Comparison of ENCODE assay signal across 12 mouse cellular contexts in genomic region chr11:116285770-116286191, GRCm38 (mm10). TPM values are rescaled to one million over a fixed set of nuclear protein-coding genes. Genes with fewer than 3 reads are reported as not detected.
DNase-seq lines count a peak whose midpoint lies in the region; ATAC-seq and TF ChIP-seq lines count a peak whose summit lies in the region.
"Had no signal": no experiment of that assay in that cellular context is flagged by ENCODE, and none has a peak within 500 bp of the region (broad histone marks: within the 10 kb centered on the region; RNA-seq: fewer than 3 reads in every experiment).

No protein-coding gene starts in this region.

- no peak overlapping the region for H3K4me2 ChIP-seq in hindbrain, embryonic 16.5 days (ENCODE audit: low read length)
- H3K4me2 ChIP-seq in hindbrain, embryonic 13.5 days = no peak overlapping the region

- TF ChIP-seq CTCF in cortical plate, adult 2 months (IDR thresholded peaks at IDR 0.05; ENCODE audit: extremely low read depth, insufficient read depth, low read length) = no peak

- no peak for DNase-seq in hindbrain, embryonic 10.5 days (ENCODE audit: low spot score)
- DNase-seq in lung, postnatal 25 days (ENCODE audit: low spot score) = peak; percentile 16
- DNase-seq in spleen, postnatal 10 days (ENCODE audit: low spot score in 2 of 2) = no peak
- no peak for DNase-seq in frontal cortex, postnatal 10 days (ENCODE audit: low spot score in 2 of 2)
- DNase-seq in adrenal gland, postnatal 36 days = no peak
- DNase-seq: thymus, postnatal 14 days had no signal

- H3K9ac ChIP-seq in hindbrain, embryonic 16.5 days (ENCODE audit: low read depth, low read length) = no peak overlapping the region
- 0 out of 2 replicates have a peak overlapping the region, but pooled peaks have one; percentile 29 for H3K9ac ChIP-seq in hindbrain, embryonic 13.5 days

- peaks cover 35% of the 10 kb centered on the region for H3K36me3 ChIP-seq in hindbrain, embryonic 10.5 days
- peaks cover 22% of the 10 kb centered on the region; the same call in 1 of the 2 replicates for H3K36me3 ChIP-seq in hindbrain, embryonic 16.5 days (ENCODE audit: control insufficient read depth, insufficient read depth, low read length)
- H3K36me3 ChIP-seq in hindbrain, embryonic 13.5 days = peaks cover 37% of the 10 kb centered on the region

- peaks cover 29% of the 10 kb centered on the region for H3K4me1 ChIP-seq in hindbrain, embryonic 10.5 days (replicated peaks)
- peaks cover 17% of the 10 kb centered on the region for H3K4me1 ChIP-seq in hindbrain, embryonic 16.5 days (ENCODE audit: control insufficient read depth, insufficient read depth, low read depth, low read length)
- H3K4me1 ChIP-seq in cortical plate, adult 2 months (ENCODE audit: control insufficient read depth, insufficient read depth, low read length) = no peaks in the 10 kb centered on the region
- peaks cover 32% of the 10 kb centered on the region for H3K4me1 ChIP-seq in hindbrain, embryonic 13.5 days (replicated peaks)

- no peak for ATAC-seq in hindbrain, embryonic 16.5 days
- no peak for ATAC-seq in hindbrain, embryonic 13.5 days (ENCODE audit: low FRiP score)

- WGBS in hindbrain, embryonic 10.5 days = 72% methylated on average over 7 of the region's 7 CpGs
- 62% methylated on average over 7 of the region's 7 CpGs for WGBS in hindbrain, embryonic 16.5 days
- 63% methylated on average over 7 of the region's 7 CpGs for WGBS in hindbrain, embryonic 13.5 days

- H3K27me3 ChIP-seq in hindbrain, embryonic 10.5 days (ENCODE audit: insufficient read depth, poor library complexity, severe bottlenecking) = peaks cover 52% of the 10 kb centered on the region
- peaks cover 24% of the 10 kb centered on the region for H3K27me3 ChIP-seq in hindbrain, embryonic 16.5 days (replicated peaks; ENCODE audit: control insufficient read depth, insufficient read depth, low read length)
- H3K27me3 ChIP-seq in hindbrain, embryonic 13.5 days = peaks cover 54% of the 10 kb centered on the region
- H3K27me3 ChIP-seq: CH12.LX had no signal

- peak; percentile 8; the same call in 1 of the 2 replicates for TF ChIP-seq POLR2A in cortical plate, adult 2 months (IDR thresholded peaks at IDR 0.05; ENCODE audit: extremely low read depth, insufficient read depth, low read length)

- 0 out of 2 replicates have a peak, but pooled peaks cover 2% of the 10 kb centered on the region for H3K9me3 ChIP-seq in hindbrain, embryonic 10.5 days
- no peaks in the 10 kb centered on the region for H3K9me3 ChIP-seq in hindbrain, embryonic 16.5 days (ENCODE audit: control insufficient read depth, low read length)
- no peaks in the 10 kb centered on the region for H3K9me3 ChIP-seq in hindbrain, embryonic 13.5 days

- H3K27ac ChIP-seq in hindbrain, embryonic 10.5 days = peak overlapping the region; percentile 45
- H3K27ac ChIP-seq in hindbrain, embryonic 16.5 days (ENCODE audit: low read depth, low read length) = no peak overlapping the region; the same call in 1 of the 2 replicates
- H3K27ac ChIP-seq in cortical plate, adult 2 months (ENCODE audit: insufficient read depth, low read length) = no peak overlapping the region
- H3K27ac ChIP-seq in hindbrain, embryonic 13.5 days = peak overlapping the region; percentile 30; the same call in 1 of the 2 replicates
- H3K27ac ChIP-seq: macrophage had no signal

- no peak overlapping the region for H3K4me3 ChIP-seq in hindbrain, embryonic 10.5 days
- H3K4me3 ChIP-seq in hindbrain, embryonic 16.5 days (ENCODE audit: low read length) = no peak overlapping the region
- no peak overlapping the region for H3K4me3 ChIP-seq in cortical plate, adult 2 months (ENCODE audit: insufficient read depth, low read length)
- no peak overlapping the region for H3K4me3 ChIP-seq in hindbrain, embryonic 13.5 days

RNA-seq across cellular contexts. Expression of gene Galr2, which starts 5.0 kb away (rescaled TPM):
- polyA plus RNA-seq in hindbrain, embryonic 10.5 days (2016; fragmentation: Nextera tagmentation; extraction: Ambion mirVana) = 0.11 and 0.33 TPM in 2 replicates
- 0.25 and 1.1 TPM in 2 replicates for polyA plus RNA-seq in hindbrain, embryonic 16.5 days (2015; fragmentation: Nextera tagmentation; extraction: Ambion mirVana)
- polyA plus RNA-seq in cortical plate, adult 2 months (2012; rRNA removed) = not detected in 2 replicates
- 0.27 and 0.56 TPM in 2 replicates for polyA plus RNA-seq in hindbrain, embryonic 13.5 days (2015; fragmentation: Nextera tagmentation; extraction: Ambion mirVana)
- not detected for total RNA-seq in adrenal gland, postnatal 36 days (2021)
- total RNA-seq: left cerebral cortex, adult 18-20 months had no signal
- polyA plus RNA-seq: macrophage had no signal

RNA-seq across cellular contexts. Expression of gene Srp68, which starts 11.8 kb away (rescaled TPM):
- 96.2 and 100 TPM in 2 replicates for polyA plus RNA-seq in hindbrain, embryonic 10.5 days (2016; fragmentation: Nextera tagmentation; extraction: Ambion mirVana)
- polyA plus RNA-seq in hindbrain, embryonic 16.5 days (2015; fragmentation: Nextera tagmentation; extraction: Ambion mirVana) = 61.8 and 62.4 TPM in 2 replicates
- polyA plus RNA-seq in cortical plate, adult 2 months (2012; rRNA removed) = 63.4 TPM in 2 replicates
- polyA plus RNA-seq in hindbrain, embryonic 13.5 days (2015; fragmentation: Nextera tagmentation; extraction: Ambion mirVana) = 63.7 and 64.4 TPM in 2 replicates
- 10 to 100 TPM; 77.4 to 81.8 TPM for total RNA-seq in adrenal gland, postnatal 36 days (2021)

RNA-seq across cellular contexts. Expression of gene Exoc7, which starts 21.3 kb away (rescaled TPM):
- polyA plus RNA-seq in hindbrain, embryonic 10.5 days (2016; fragmentation: Nextera tagmentation; extraction: Ambion mirVana) = 52.2 and 79.2 TPM in 2 replicates
- polyA plus RNA-seq in hindbrain, embryonic 16.5 days (2015; fragmentation: Nextera tagmentation; extraction: Ambion mirVana) = 122 and 127 TPM in 2 replicates
- polyA plus RNA-seq in cortical plate, adult 2 months (2012; rRNA removed) = 91.3 and 95.8 TPM in 2 replicates
- 94.4 and 97.5 TPM in 2 replicates for polyA plus RNA-seq in hindbrain, embryonic 13.5 days (2015; fragmentation: Nextera tagmentation; extraction: Ambion mirVana)
- total RNA-seq in adrenal gland, postnatal 36 days (2021) = 10 to 100 TPM; 57.6 to 68.8 TPM

RNA-seq across cellular contexts. Expression of gene Evpl, which starts 47.9 kb away (rescaled TPM):
- polyA plus RNA-seq in hindbrain, embryonic 10.5 days (2016; fragmentation: Nextera tagmentation; extraction: Ambion mirVana) = 0.35 and 0.76 TPM in 2 replicates
- 1.1 and 1.2 TPM in 2 replicates for polyA plus RNA-seq in hindbrain, embryonic 16.5 days (2015; fragmentation: Nextera tagmentation; extraction: Ambion mirVana)
- polyA plus RNA-seq in cortical plate, adult 2 months (2012; rRNA removed) = 0.91 and 1.0 TPM in 2 replicates
- 0.35 and 0.43 TPM in 2 replicates for polyA plus RNA-seq in hindbrain, embryonic 13.5 days (2015; fragmentation: Nextera tagmentation; extraction: Ambion mirVana)
- total RNA-seq in adrenal gland, postnatal 36 days (2021) = under 1 TPM; 0.70 to 0.82 TPM
- polyA plus RNA-seq: macrophage had no signal

RNA-seq across cellular contexts. Expression of gene Foxj1, which starts 49.4 kb away (rescaled TPM):
- 15.1 and 29.1 TPM in 2 replicates for polyA plus RNA-seq in hindbrain, embryonic 10.5 days (2016; fragmentation: Nextera tagmentation; extraction: Ambion mirVana)
- polyA plus RNA-seq in hindbrain, embryonic 16.5 days (2015; fragmentation: Nextera tagmentation; extraction: Ambion mirVana) = 13.2 and 16.2 TPM in 2 replicates
- polyA plus RNA-seq in cortical plate, adult 2 months (2012; rRNA removed) = 4.2 and 6.6 TPM in 2 replicates
- 14.2 and 24.3 TPM in 2 replicates for polyA plus RNA-seq in hindbrain, embryonic 13.5 days (2015; fragmentation: Nextera tagmentation; extraction: Ambion mirVana)
- under 1 TPM in 1 of 2 experiments, not detected in 1; 0.10 TPM for total RNA-seq in adrenal gland, postnatal 36 days (2021)
- polyA plus RNA-seq: macrophage had no signal

Comparison
In these comparisons a context has a peak if more than half of its experiments do, and no peak if none do; other contexts are left out.
1. H3K27ac ChIP-seq: peak in hindbrain, embryonic 10.5 days (single experiment) and hindbrain, embryonic 13.5 days (single experiment); none in hindbrain, embryonic 16.5 days (single experiment) and cortical plate, adult 2 months (single experiment).